Mouse (Mus musculus) heart, embryonic 12.5 days (tissue): ENCODE results near the gene Ppm1h. TPM values are rescaled to one million over a fixed set of nuclear protein-coding genes. Genes with fewer than 3 reads are reported as not detected.

Experiments
- ATAC-seq: fragments of 200-750 bp; cut with Nextera tagmentation; 2 replicates; pipeline ENCODE4 v1.8.0; 2017; ENCODE audit warnings: moderate TSS enrichment, moderate library complexity; ENCODE audit not compliant: insufficient number of reproducible peaks, low FRiP score
- H3K27ac ChIP-seq: fragments of 300-500 bp; sonication (generic); 2 replicates; pipeline ENCODE4 v1.5.1; 2016; ENCODE audit warnings: mild to moderate bottlenecking, moderate library complexity; ENCODE audit not compliant: poor library complexity, severe bottlenecking
- H3K27me3 ChIP-seq: fragments of 300-500 bp; sonication (generic); replicated peaks from 2 replicates; pipeline ENCODE4 v1.6.1; 2016; ENCODE audit warnings: mild to moderate bottlenecking, moderate library complexity
- H3K36me3 ChIP-seq: fragments of 300-500 bp; sonication (generic); 2 replicates; pipeline ENCODE4 v1.6.1; 2016; ENCODE audit warnings: mild to moderate bottlenecking, moderate library complexity
- H3K4me1 ChIP-seq: fragments of 300-500 bp; sonication (generic); replicated peaks from 2 replicates; pipeline ENCODE4 v1.6.1; 2016; ENCODE audit warnings: mild to moderate bottlenecking
- H3K4me2 ChIP-seq: fragments of 300-500 bp; sonication (generic); 2 replicates; pipeline ENCODE4 v1.6.1; 2016; ENCODE audit warnings: mild to moderate bottlenecking, moderate library complexity
- H3K4me3 ChIP-seq: fragments of 300-500 bp; sonication (generic); 2 replicates; pipeline ENCODE4 v1.5.1; 2016; ENCODE audit warnings: mild to moderate bottlenecking
- H3K9ac ChIP-seq: fragments of 300-500 bp; sonication (generic); 2 replicates; pipeline ENCODE4 v1.6.1; 2016; ENCODE audit warnings: mild to moderate bottlenecking, moderate library complexity
- H3K9me3 ChIP-seq: fragments of 300-500 bp; sonication (generic); replicated peaks from 2 replicates; pipeline ENCODE4 v1.6.1; 2016; ENCODE audit warnings: mild to moderate bottlenecking, moderate library complexity
- WGBS: fragments of 180-500 bp; shearing (Covaris S2); methylation state at CpG from one replicate; pipeline ENCODE4 v1.1.7; 2016; 5-methylcytosine and 5-hydroxymethylcytosine counted together
- polyA plus RNA-seq: library from polyadenylated mRNA; unstranded; fragments of >200 nt; fragmentation: Nextera tagmentation; extraction: Ambion mirVana; gene quantifications from 2 replicates; pipeline ENCODE4 v1.2.1, GENCODE M21; 2016

The Ppm1h gene
- polyA plus RNA-seq, 1 experiment from 2014 or later, result 4.2 TPM

DNA sequence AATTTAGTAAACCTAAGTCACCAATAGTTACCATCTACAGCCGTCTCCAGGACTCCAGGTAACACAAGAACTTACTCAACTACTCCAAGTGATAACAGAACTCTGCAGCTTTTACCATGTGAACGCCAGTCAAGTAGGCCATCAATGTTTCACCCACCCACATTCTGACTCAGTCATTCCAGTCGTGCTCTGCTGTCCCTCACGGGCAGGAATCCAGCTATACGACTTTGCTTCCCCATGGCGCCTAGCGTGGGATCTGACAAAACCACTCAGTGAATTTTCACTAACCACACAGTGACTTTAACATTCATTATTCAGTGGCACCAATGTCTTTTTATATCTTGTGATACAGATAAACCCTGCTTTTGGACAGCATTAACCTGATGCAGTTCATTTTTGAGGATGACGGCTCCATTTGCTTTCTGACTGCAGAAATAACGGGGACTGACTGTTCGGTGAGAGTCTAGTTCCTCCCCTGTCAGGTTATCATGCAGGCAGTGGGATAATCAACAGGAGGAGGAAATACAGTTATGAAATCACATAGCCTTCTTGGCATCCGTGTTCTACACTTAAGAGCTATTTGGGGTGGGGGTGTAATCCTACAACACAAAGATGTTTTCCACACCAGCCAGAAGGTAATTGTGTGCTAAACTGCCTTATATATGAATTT is 304.5 kb downstream of the Ppm1h start:
- H3K27me3 ChIP-seq, result no peaks in the 10 kb centered on the region
- peak overlapping the region; percentile 35 for H3K27ac ChIP-seq
- H3K36me3 ChIP-seq, result peaks cover 30% of the 10 kb centered on the region
- peak overlapping the region; percentile 100 for H3K4me3 ChIP-seq
- no peak for ATAC-seq
- H3K4me1 ChIP-seq, result peaks cover 24% of the 10 kb centered on the region
- WGBS, result 47% methylated on average over 11 of the region's 11 CpGs
- peak overlapping the region; percentile 22; the same call in 1 of the 2 replicates for H3K9ac ChIP-seq
- peaks cover 3% of the 10 kb centered on the region; the same call in 1 of the 2 replicates for H3K9me3 ChIP-seq
- H3K4me2 ChIP-seq, result peak overlapping the region; percentile 79

- Histone ChIP-seq H3K4me3 (peak overlapping the region; percentile 100), H3K27ac (peak overlapping the region; percentile 82), H3K9me3 (peaks cover 3% of the 10 kb centered on the region; the same call in 1 of the 2 replicates), H3K9ac (peak overlapping the region; percentile 78), H3K4me2 (peak overlapping the region; percentile 79), H3K27me3 (no peaks in the 10 kb centered on the region), H3K4me1 (peaks cover 32% of the 10 kb centered on the region), H3K36me3 (peaks cover 28% of the 10 kb centered on the region)
- ATAC-seq, result no peak
- 33% methylated on average over 10 of the region's 10 CpGs for WGBS
Measured at GRCm38 (mm10) chr10:122983579-122984530, 305.3 kb downstream of the Ppm1h start.

DNA sequence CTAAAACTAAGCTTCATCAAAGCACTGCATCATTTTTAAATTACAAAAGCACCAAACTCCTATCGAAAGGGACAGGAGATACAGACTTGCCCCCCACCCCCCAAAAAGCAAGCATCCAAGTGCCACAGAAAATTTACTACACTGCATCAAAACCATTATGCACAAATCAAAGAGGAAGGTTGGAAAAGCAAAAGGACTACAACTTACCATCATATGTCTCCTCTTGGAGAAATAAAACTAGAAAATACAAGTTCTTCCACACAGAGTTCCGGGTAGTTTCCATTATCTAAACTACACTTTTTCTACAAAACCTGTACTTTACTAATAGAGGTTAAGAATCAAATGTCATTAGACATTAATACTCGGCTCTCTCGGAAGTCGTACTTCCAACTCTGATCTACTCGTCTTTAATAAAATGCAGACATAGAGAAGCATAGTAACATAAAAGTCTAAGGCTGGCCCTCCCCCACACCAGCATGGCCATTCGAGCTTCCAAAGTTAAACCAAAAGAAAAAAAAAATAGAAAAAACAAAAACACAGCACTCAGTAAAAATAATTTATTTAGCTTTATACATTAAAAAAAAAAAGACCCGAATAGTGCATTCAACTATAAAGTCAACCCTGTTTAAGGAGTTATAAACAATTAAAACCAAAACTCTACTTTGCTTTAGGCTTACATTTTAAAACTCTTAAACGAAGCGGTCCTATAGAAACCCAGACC is 306.1 kb downstream of the Ppm1h start:
- H3K36me3 ChIP-seq, result peaks cover 22% of the 10 kb centered on the region
- peak overlapping the region; percentile 100 for H3K9ac ChIP-seq
- no peak for ATAC-seq
- WGBS, result 3% methylated on average over 10 of the region's 10 CpGs
- H3K4me3 ChIP-seq, result peak overlapping the region; percentile 100
- no peaks in the 10 kb centered on the region for H3K27me3 ChIP-seq
- H3K4me2 ChIP-seq, result peak overlapping the region; percentile 79
- peaks cover 3% of the 10 kb centered on the region; the same call in 1 of the 2 replicates for H3K9me3 ChIP-seq
- H3K4me1 ChIP-seq, result peaks cover 38% of the 10 kb centered on the region
- H3K27ac ChIP-seq, result peak overlapping the region; percentile 100

GRCm38 (mm10) chr10:122985252-122985514 is 306.6 kb downstream of the Ppm1h start:
- WGBS, result under 1% methylated on average over 37 of the region's 37 CpGs

GRCm38 (mm10) chr10:122985515-122986319 is 307.2 kb downstream of the Ppm1h start:
- peak overlapping the region; percentile 100 for H3K4me3 ChIP-seq
- peaks cover 44% of the 10 kb centered on the region for H3K4me1 ChIP-seq
- no peaks in the 10 kb centered on the region for H3K9me3 ChIP-seq
- H3K27ac ChIP-seq, result peak overlapping the region; percentile 100
- peak overlapping the region; percentile 100 for H3K9ac ChIP-seq
- peak overlapping the region; percentile 71 for H3K4me2 ChIP-seq
- peaks cover 15% of the 10 kb centered on the region for H3K36me3 ChIP-seq
- ATAC-seq, result peak; percentile 90
- WGBS, result 1% methylated on average over 82 of the region's 115 CpGs
- H3K27me3 ChIP-seq, result no peaks in the 10 kb centered on the region

More at GRCm38 (mm10) chr10:122985252-122985514, 306.6 kb downstream of the Ppm1h start:
- Histone ChIP-seq H3K27ac (peak overlapping the region; percentile 100), H3K4me3 (peak overlapping the region; percentile 100), H3K9ac (peak overlapping the region; percentile 100), H3K4me2 (peak overlapping the region; percentile 71), H3K36me3 (peaks cover 18% of the 10 kb centered on the region), H3K27me3 (no peaks in the 10 kb centered on the region), H3K4me1 (peaks cover 42% of the 10 kb centered on the region), H3K9me3 (peaks cover under 1% of the 10 kb centered on the region; the same call in 1 of the 2 replicates)
- ATAC-seq, result peak; percentile 0; the same call in 1 of the 2 replicates

DNA sequence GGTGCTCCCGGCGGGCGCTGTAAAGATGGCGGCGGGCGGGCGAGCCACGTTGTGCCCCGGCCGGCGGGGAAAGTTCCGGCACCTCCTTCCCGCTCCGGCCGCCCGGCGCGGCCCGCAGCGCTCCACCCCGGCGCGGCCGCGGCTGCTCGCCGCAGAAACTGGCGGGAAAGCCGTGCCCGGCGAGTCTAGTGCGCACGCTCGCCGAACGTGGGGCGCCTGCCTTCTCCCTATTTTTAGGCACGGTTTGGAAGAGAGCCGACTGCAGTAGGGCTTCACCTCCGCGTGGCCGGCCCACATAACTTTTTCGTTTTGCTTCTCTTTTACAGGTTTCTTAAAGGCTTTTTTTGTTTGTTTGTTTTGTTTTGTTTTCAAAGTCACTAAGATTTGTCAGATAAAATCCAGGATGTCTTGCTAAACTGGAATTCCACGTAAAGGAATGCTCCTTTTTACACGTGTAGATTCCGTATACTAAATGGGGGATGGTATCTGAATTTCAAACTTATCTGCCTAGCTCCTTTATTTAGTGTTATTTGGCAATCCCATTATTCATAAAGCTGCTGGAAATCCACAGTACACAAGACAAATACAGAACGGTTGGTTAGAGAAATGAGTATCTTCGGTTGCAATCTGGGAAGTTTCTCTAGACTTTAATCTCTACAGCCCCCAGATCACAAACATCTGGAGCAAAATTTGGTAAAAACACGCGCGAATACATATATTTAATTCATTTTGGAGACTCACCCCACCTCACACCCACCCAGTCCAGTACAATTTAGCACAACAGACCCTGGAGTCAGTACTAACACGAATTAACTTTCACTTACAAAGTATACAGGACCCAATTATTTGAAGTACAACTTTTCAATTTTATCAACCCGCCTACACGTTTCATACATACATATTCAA is 308.0 kb downstream of the Ppm1h start:
- 10% methylated on average over 49 of the region's 54 CpGs for WGBS

GRCm38 (mm10) chr10:122987671-122988128 is 309.1 kb downstream of the Ppm1h start:
- H3K4me1 ChIP-seq, result peaks cover 56% of the 10 kb centered on the region

More for the DNA sequence above, 308.0 kb downstream of the Ppm1h start:
- H3K36me3 ChIP-seq, result peaks cover 9% of the 10 kb centered on the region
- no peaks in the 10 kb centered on the region for H3K9me3 ChIP-seq
- peak overlapping the region; percentile 71 for H3K4me2 ChIP-seq
- peak overlapping the region; percentile 100 for H3K4me3 ChIP-seq
- peak overlapping the region; percentile 100 for H3K27ac ChIP-seq
- peak; percentile 81 for ATAC-seq
- H3K9ac ChIP-seq, result peak overlapping the region; percentile 100
- peaks cover 51% of the 10 kb centered on the region for H3K4me1 ChIP-seq
- no peaks in the 10 kb centered on the region for H3K27me3 ChIP-seq

GRCm38 (mm10) chr10:122988372-122988771 is 309.8 kb downstream of the Ppm1h start:
- Histone ChIP-seq H3K4me2 (peak overlapping the region; percentile 58), H3K9me3 (no peaks in the 10 kb centered on the region), H3K36me3 (peaks cover 10% of the 10 kb centered on the region), H3K9ac (no peak overlapping the region), H3K27ac (peak overlapping the region; percentile 52), H3K27me3 (no peaks in the 10 kb centered on the region), H3K4me1 (peaks cover 50% of the 10 kb centered on the region), H3K4me3 (no peak overlapping the region)
- 73% methylated on average over 7 of the region's 7 CpGs for WGBS
- no peak for ATAC-seq

More at GRCm38 (mm10) chr10:122987671-122988128, 309.1 kb downstream of the Ppm1h start:
- no peak overlapping the region for H3K4me3 ChIP-seq
- H3K4me2 ChIP-seq, result peak overlapping the region; percentile 58
- peaks cover 7% of the 10 kb centered on the region for H3K36me3 ChIP-seq
- no peak for ATAC-seq
- H3K27ac ChIP-seq, result peak overlapping the region; percentile 52
- 0 out of 2 replicates have a peak overlapping the region, but pooled peaks have one; percentile 38 for H3K9ac ChIP-seq
- H3K9me3 ChIP-seq, result no peaks in the 10 kb centered on the region
- WGBS, result 6% methylated on average over 9 of the region's 9 CpGs
- H3K27me3 ChIP-seq, result no peaks in the 10 kb centered on the region

DNA sequence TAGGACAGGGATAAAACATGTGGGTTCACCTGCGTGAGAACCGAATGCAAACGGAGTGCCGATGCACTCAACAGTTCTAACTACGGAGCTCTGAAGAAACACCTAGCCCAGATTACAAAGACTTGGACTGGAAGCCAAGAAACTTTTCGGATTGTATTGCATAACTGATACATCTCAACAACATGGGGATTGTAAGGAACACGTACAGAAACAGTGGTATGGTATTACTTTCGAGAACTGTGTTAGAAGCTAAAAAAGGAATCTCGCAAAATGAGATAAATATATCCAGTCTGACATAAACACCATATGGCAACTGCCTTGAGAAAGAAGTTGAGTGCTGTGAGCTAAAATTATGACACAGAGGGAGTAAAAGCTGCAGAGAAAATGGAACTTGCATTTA is 311.4 kb downstream of the Ppm1h start:
- H3K4me3 ChIP-seq, result no peak overlapping the region
- H3K9ac ChIP-seq, result no peak overlapping the region
- H3K27me3 ChIP-seq, result no peaks in the 10 kb centered on the region
- ATAC-seq, result no peak
- H3K36me3 ChIP-seq, result peaks cover 21% of the 10 kb centered on the region
- WGBS, result 89% methylated on average over 9 of the region's 9 CpGs
- H3K27ac ChIP-seq, result peak overlapping the region; percentile 51; the same call in 1 of the 2 replicates
- H3K4me1 ChIP-seq, result peaks cover 43% of the 10 kb centered on the region
- no peak overlapping the region for H3K4me2 ChIP-seq
- H3K9me3 ChIP-seq, result no peaks in the 10 kb centered on the region
